Mouse (Mus musculus) forebrain, embryonic 11.5 days (tissue): ENCODE measurements around the gene Zfp423. TPM values are rescaled to one million over a fixed set of nuclear protein-coding genes. Genes with fewer than 3 reads are reported as not detected.

Experiments
- ATAC-seq: fragments of 200-750 bp; cut with Nextera tagmentation; replicated peaks from 2 replicates; pipeline ENCODE4 v1.8.0; 2017; ENCODE audit warnings: moderate TSS enrichment; ENCODE audit not compliant: low FRiP score
- DNase-seq: peaks from one replicate; pipeline ENCODE4 v3.0.0-alpha.2; 2017; ENCODE audit warnings: low spot score
- H3K27ac ChIP-seq: fragments of 300-500 bp; sonication (generic); 2 replicates; pipeline ENCODE4 v1.5.1; 2014; ENCODE audit warnings: low read depth, low read length
- H3K27me3 ChIP-seq: fragments of 300-500 bp; sonication (generic); 2 replicates; pipeline ENCODE4 v1.6.1; 2014; ENCODE audit warnings: mild to moderate bottlenecking, low read length, mixed read lengths; ENCODE audit not compliant: control insufficient read depth, insufficient read depth
- H3K36me3 ChIP-seq: fragments of 300-500 bp; sonication (generic); 2 replicates; pipeline ENCODE4 v1.6.1; 2014; ENCODE audit warnings: mild to moderate bottlenecking, low read length, moderate library complexity, mixed read lengths; ENCODE audit not compliant: control insufficient read depth, insufficient read depth
- H3K4me1 ChIP-seq: fragments of 300-500 bp; sonication (generic); replicated peaks from 2 replicates; pipeline ENCODE4 v1.6.1; 2014; ENCODE audit warnings: low read length, mixed read lengths; ENCODE audit not compliant: control insufficient read depth, insufficient read depth
- H3K4me2 ChIP-seq: fragments of 300-500 bp; sonication (generic); 2 replicates; pipeline ENCODE4 v1.6.1; 2014; ENCODE audit warnings: low read depth, mild to moderate bottlenecking, low read length, moderate library complexity, mixed read lengths; ENCODE audit not compliant: severe bottlenecking
- H3K4me3 ChIP-seq: fragments of 300-500 bp; sonication (generic); 2 replicates; pipeline ENCODE4 v1.5.1; 2014; ENCODE audit warnings: low read depth, low read length
- H3K9ac ChIP-seq: fragments of 300-500 bp; sonication (generic); 2 replicates; pipeline ENCODE4 v1.6.1; 2014; ENCODE audit warnings: low read length
- H3K9me3 ChIP-seq: fragments of 300-500 bp; sonication (generic); 2 replicates; pipeline ENCODE4 v1.6.1; 2016; ENCODE audit warnings: low read length, mixed read lengths; ENCODE audit not compliant: control insufficient read depth
- WGBS: fragments of 180-500 bp; shearing (Covaris S2); extraction: QIAGEN DNeasy Blood & Tissue Kit; methylation state at CpG from one replicate; pipeline ENCODE4 v1.1.7; 2014; 5-methylcytosine and 5-hydroxymethylcytosine counted together
- polyA plus RNA-seq: library from polyadenylated mRNA; unstranded; fragments of >200 nt; fragmentation: Nextera tagmentation; extraction: Ambion mirVana; gene quantifications from 2 replicates; pipeline ENCODE4 v1.2.1, GENCODE M21; 2014

Zfp423 gene
- polyA plus RNA-seq, 1 experiment from 2014 or later: 44.8 TPM

DNA sequence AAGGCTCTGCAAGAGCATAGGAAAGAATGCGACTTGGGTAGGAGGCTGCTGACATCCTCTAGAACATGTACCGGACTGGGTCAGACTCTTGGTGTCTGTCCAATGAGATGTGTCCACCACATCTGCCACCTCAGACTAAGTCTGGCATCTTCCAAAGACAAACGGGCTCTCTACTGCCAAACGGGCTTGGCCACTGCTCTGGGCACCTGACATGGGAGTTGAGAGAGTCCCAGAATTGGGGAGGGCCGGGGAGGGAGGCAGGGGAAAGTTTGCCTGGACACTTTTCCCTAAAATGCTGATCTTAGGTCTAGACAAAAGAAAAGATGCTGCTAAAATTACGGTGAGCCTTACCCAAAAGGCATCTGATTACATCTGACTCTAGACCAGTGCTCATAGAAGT lies 36.5 kb downstream of the Zfp423 start:
- Histone ChIP-seq H3K27ac (no peak overlapping the region), H3K9me3 (no peaks in the 10 kb centered on the region), H3K4me1 (peaks cover 2% of the 10 kb centered on the region), H3K36me3 (no peaks in the 10 kb centered on the region), H3K9ac (no peak overlapping the region), H3K4me2 (no peak overlapping the region), H3K27me3 (no peaks in the 10 kb centered on the region), H3K4me3 (no peak overlapping the region)
- ATAC-seq (no peak), DNase-seq (no peak)
- WGBS: 87% methylated on average over 6 of the region's 6 CpGs

DNA sequence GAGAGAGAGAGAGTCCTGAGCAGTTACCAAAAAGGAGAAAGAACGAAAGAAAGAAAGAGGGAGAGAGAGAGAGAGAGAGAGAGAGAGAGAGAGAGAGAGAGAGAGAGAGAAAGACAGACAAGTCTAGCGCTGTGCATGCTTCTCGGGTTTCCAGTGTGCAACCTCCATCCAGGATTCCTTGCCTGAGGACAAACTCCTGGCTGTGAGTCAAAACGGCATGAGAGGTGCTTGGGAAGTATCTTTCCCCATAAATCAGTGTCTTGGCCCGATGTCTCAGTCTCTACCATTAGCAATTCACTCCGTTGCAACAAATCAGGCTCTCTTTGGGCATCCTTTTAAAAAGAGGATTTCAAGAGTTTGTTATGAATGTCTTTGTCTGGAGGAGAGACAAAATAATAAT lies 36.9 kb downstream of the Zfp423 start:
- no peaks in the 10 kb centered on the region for H3K27me3 ChIP-seq
- ATAC-seq: no peak
- H3K9me3 ChIP-seq: no peaks in the 10 kb centered on the region
- H3K4me1 ChIP-seq: peaks cover 5% of the 10 kb centered on the region
- H3K4me2 ChIP-seq: no peak overlapping the region
- no peaks in the 10 kb centered on the region for H3K36me3 ChIP-seq
- H3K27ac ChIP-seq: no peak overlapping the region
- H3K9ac ChIP-seq: no peak overlapping the region
- 82% methylated on average over 6 of the region's 6 CpGs for WGBS
- H3K4me3 ChIP-seq: no peak overlapping the region
- DNase-seq: no peak

DNA sequence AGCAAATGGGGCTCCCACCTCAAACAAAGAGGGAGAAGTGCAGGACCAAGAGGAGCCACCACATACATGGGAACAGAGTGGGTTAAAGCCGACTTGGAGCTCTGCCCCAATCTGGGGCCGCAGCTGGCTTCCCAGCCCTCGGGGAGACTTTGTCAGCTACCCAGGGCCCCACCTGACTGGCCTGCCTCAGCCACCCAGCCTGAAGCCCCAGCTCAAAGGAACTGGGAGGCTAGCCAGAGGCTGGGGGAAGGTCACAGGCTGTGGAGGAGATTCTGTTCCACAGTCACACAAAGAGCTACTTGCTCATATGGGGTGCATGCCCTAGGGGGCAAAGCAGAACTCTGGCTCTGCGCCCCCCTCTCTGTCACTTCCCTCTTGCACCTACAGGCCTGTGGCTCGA lies 41.4 kb downstream of the Zfp423 start:
- H3K4me1 ChIP-seq: peaks cover 5% of the 10 kb centered on the region
- no peaks in the 10 kb centered on the region for H3K9me3 ChIP-seq
- no peaks in the 10 kb centered on the region for H3K27me3 ChIP-seq
- H3K9ac ChIP-seq: no peak overlapping the region
- no peak for DNase-seq
- no peak overlapping the region for H3K27ac ChIP-seq
- H3K36me3 ChIP-seq: no peaks in the 10 kb centered on the region
- WGBS: 67% methylated on average over 5 of the region's 5 CpGs
- no peak for ATAC-seq
- no peak overlapping the region for H3K4me3 ChIP-seq
- H3K4me2 ChIP-seq: no peak overlapping the region

DNA sequence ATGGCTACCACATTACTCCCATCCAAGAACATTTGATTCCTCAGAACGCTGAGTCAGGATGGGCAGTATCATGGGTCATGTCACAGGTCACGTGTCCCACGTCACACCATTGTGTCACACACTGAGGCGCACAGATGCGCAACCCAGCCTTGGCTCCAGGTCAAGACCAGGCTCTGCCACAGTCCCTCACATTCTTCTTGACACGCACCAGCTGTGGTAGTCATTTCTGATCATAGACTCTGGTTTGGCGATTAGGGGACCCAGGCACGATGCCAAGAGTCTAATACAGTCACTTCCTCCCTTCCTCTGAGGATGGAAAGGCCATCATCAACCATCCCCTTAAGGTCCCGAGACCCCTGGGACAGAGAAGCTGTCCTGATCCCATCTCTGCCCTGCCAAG lies 43.6 kb downstream of the Zfp423 start:
- H3K27me3 ChIP-seq: no peaks in the 10 kb centered on the region
- no peak overlapping the region for H3K4me3 ChIP-seq
- no peak for ATAC-seq
- DNase-seq: no peak
- H3K4me1 ChIP-seq: peaks cover 5% of the 10 kb centered on the region
- H3K27ac ChIP-seq: no peak overlapping the region
- no peak overlapping the region for H3K9ac ChIP-seq
- WGBS: 93% methylated on average over 9 of the region's 9 CpGs
- no peak overlapping the region for H3K4me2 ChIP-seq
- H3K36me3 ChIP-seq: no peaks in the 10 kb centered on the region
- no peaks in the 10 kb centered on the region for H3K9me3 ChIP-seq

DNA sequence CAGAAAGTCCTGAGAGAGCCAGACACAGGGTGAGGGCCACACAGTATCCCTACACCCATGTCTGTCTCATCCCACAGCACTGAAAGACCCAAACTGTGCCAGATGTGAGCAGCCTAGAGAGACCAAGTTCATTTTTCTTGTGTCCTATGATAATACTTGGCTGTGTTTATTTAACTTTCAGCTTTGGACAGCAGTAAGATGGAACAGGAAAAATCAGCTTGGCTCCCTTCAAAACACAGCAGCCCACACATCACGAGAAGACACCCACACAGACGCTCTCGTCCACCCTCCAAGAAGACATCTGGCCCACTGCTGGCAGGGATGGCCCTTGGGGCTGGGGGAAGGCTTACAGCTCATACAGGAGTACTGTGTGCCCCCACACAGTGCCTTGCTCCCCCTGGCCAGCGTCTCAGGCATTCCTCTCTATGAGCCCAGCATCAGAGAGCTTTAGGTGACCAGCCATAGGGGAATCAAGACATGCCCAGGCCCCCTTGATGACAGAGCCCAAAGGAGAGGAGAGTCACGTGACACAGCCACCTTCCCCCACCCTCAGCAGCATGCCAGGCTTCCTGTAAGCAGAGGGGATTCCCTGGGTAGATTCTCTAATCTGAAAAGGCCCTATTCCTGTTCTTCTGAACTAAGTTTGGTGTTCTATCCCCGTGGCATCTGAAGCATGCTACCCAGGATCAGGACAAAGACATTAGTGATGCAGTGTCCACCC lies 45.0 kb downstream of the Zfp423 start:
- WGBS: 68% methylated on average over 6 of the region's 6 CpGs
- no peak overlapping the region for H3K27ac ChIP-seq
- H3K4me3 ChIP-seq: no peak overlapping the region
- peaks cover 5% of the 10 kb centered on the region for H3K4me1 ChIP-seq
- no peak overlapping the region for H3K9ac ChIP-seq
- no peak for DNase-seq
- no peaks in the 10 kb centered on the region for H3K9me3 ChIP-seq
- H3K27me3 ChIP-seq: no peaks in the 10 kb centered on the region
- H3K4me2 ChIP-seq: no peak overlapping the region
- no peaks in the 10 kb centered on the region for H3K36me3 ChIP-seq
- ATAC-seq: no peak

DNA sequence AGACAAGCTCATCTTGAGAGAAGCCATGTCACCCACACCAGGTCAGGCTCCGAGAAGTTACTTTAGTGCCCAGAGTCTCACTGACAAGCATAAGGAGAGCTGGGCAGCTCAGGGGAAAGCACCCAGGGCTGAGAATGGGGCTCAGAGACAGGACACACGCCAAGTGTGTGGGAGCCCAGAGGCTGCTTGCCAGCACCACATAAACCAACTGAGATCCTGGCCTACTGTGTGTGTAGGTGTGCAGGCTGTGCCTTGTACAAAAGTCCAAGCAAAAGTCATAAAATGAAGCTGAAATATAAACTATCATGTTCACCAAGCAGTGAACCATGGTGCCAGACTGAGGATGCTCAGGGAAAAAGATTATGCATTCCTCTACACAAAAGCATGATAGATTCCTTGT lies 50.5 kb downstream of the Zfp423 start:
- H3K27me3 ChIP-seq: no peaks in the 10 kb centered on the region
- H3K4me2 ChIP-seq: no peak overlapping the region
- H3K9ac ChIP-seq: no peak overlapping the region
- no peak overlapping the region for H3K27ac ChIP-seq
- no peaks in the 10 kb centered on the region; the same call in 1 of the 2 replicates for H3K4me1 ChIP-seq
- ATAC-seq (no peak), DNase-seq (no peak)
- WGBS: 91% methylated on average over 2 of the region's 2 CpGs
- H3K9me3 ChIP-seq: no peaks in the 10 kb centered on the region
- H3K36me3 ChIP-seq: no peaks in the 10 kb centered on the region
- no peak overlapping the region for H3K4me3 ChIP-seq

DNA sequence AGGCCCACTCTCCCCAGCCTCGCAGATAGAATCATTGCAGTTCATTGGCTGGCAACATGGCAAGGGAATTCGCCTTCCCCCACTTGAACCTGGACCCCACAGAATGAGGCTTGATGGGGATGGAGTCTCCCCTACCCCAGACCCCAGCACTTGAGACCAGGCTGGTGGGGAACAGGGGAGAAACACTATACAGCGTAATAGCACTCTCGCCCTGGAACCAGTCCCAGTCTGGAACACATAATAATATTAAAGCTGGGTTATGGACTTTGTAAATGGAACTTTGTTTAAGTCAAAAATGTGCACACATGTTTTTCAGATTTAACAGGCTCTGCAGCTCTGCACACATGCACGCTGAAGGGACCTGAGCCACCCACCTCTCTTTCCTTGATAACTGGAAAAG lies 54.0 kb downstream of the Zfp423 start:
- no peak overlapping the region for H3K27ac ChIP-seq

DNA sequence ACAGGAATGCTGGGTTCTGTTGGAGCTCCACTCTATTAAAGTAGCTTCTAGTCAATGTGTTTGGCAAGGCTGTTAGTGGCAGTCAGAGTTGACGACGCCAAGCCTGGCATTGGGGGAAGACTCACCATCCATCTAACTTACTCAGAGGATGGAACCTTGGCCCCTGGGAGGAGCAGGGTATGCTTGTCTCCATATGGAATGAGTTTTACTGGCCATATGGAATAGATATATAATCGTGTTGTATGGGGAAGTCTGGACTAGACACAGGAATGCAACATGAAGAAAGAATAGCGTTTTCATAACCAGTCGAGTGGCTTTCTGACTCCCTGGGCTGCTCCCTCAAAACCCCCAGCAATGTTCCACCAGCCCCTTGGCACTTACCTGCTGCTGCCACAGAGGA lies 55.3 kb downstream of the Zfp423 start:
- H3K4me1 ChIP-seq: no peaks in the 10 kb centered on the region
- H3K4me3 ChIP-seq: no peak overlapping the region
- H3K9ac ChIP-seq: no peak overlapping the region
- no peaks in the 10 kb centered on the region for H3K9me3 ChIP-seq
- H3K27me3 ChIP-seq: no peaks in the 10 kb centered on the region
- H3K27ac ChIP-seq: no peak overlapping the region
- H3K4me2 ChIP-seq: no peak overlapping the region
- DNase-seq (no peak), ATAC-seq (no peak)
- no peaks in the 10 kb centered on the region for H3K36me3 ChIP-seq
- WGBS: 88% methylated on average over 5 of the region's 5 CpGs

More for the DNA sequence above, 54.0 kb downstream of the Zfp423 start:
- no peak for DNase-seq
- Histone ChIP-seq H3K36me3 (no peaks in the 10 kb centered on the region), H3K27me3 (no peaks in the 10 kb centered on the region), H3K9me3 (no peaks in the 10 kb centered on the region), H3K9ac (no peak overlapping the region), H3K4me1 (no peaks in the 10 kb centered on the region), H3K4me2 (no peak overlapping the region), H3K4me3 (no peak overlapping the region)
- 86% methylated on average over 5 of the region's 5 CpGs for WGBS
- ATAC-seq: no peak
